Comparison of ENCODE assay signal across 7 mouse cellular contexts in the genomic region with DNA sequence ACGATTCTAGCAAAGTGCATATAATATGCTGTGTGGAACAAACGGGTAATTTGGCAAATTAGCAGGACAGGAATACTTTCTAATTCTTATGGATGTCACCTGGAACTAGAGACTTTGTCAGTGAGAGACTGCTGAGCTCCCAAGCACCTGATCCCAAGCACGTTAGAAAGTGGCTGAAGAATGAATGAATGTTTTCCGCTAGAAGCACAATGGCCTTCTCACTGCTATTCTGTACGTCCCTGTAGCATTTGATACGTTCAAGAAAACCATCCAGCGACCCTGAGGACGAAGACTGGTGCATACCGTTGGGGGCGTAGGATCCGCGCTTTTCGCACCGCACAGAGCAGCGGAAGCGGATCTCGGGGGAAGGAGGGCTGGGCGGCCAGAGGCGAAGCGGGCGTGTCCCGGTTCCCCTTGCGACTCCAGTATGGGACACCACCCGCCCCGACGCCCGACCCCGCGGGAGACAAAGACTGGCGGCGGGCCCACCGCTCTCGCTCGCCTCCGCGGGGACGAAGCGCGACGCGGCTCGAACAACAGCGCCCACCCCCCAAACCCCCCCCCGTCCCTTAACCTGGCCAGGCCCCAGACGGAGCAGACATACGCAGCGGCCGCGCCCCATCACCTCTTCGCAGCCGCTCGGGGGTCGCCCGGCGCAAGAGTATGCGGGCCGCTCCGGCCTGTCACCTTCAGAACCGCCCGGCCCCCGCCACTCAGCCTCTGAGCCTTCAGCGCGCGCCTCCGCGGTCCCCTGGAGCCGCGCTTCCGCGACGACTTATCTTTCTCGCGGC. TPM values are rescaled to one million over a fixed set of nuclear protein-coding genes. Genes with fewer than 3 reads are reported as not detected.
DNase-seq lines count a peak whose midpoint lies in the region; ATAC-seq and TF ChIP-seq lines count a peak whose summit lies in the region.

No protein-coding gene starts in this region.

- intact Hi-C loops in left cerebral cortex, postnatal 4 days (cut with DNase I) = no loop called here

- DNase-seq in MEL (ENCODE audit: low read depth, low spot score) = peak; percentile 72
- DNase-seq in brain, embryonic 14.5 days (ENCODE audit: low read depth) = peak; percentile 51
- DNase-seq in hindbrain, embryonic 10.5 days (ENCODE audit: low spot score) = peak; percentile 57
- DNase-seq in left cerebral cortex, postnatal 4 days = peak; percentile 55
- peak; percentile 39 to 40 for DNase-seq in spleen, adult 18-20 months

- no peak for TF ChIP-seq RAD21 in MEL (IDR thresholded peaks at IDR 0.05; ENCODE audit: low read depth, low read length)

- H3K9ac ChIP-seq in MEL (ENCODE audit: control insufficient read depth, low read depth, low read length, poor library complexity, severe bottlenecking) = peak overlapping the region; percentile 85
- H3K9ac ChIP-seq in forebrain, embryonic 12.5 days = peak overlapping the region; percentile 90

- H3K4me2 ChIP-seq in forebrain, embryonic 12.5 days = peak overlapping the region; percentile 80

- TF ChIP-seq POLR2A in MEL (IDR thresholded peaks at IDR 0.05; ENCODE audit: control insufficient read depth in 1 of 2, insufficient read depth in 1 of 2, low read depth in 1 of 2, low read length in 2 of 2, poor library complexity in 1 of 2) = 0 out of 4 replicates have a peak, but pooled peaks of 1 of the 2 experiments have one; percentile 93
- TF ChIP-seq POLR2A in brain, embryonic 14.5 days (IDR thresholded peaks at IDR 0.05; ENCODE audit: borderline replicate concordance, extremely low read depth, insufficient read depth, insufficient read length, poor library complexity, severe bottlenecking) = no peak

- ATAC-seq in forebrain, embryonic 12.5 days (ENCODE audit: low FRiP score) = peak; percentile 76
- peak; percentile 41 for ATAC-seq in megakaryocyte-erythroid progenitor cell, adult 5-6 weeks (replicated peaks; ENCODE audit: low FRiP score, low TSS enrichment, poor library complexity, severe bottlenecking)

- no peak for TF ChIP-seq CTCF in MEL (IDR thresholded peaks at IDR 0.05 in 2 of 3, conservative IDR thresholded peaks at IDR 0.05 in 1 of 3; ENCODE audit: control insufficient read depth in 1 of 3, insufficient read depth in 1 of 3, low read depth in 2 of 3, low read length in 3 of 3, poor library complexity in 1 of 3, severe bottlenecking in 1 of 3)
- TF ChIP-seq CTCF in brain, embryonic 14.5 days (IDR thresholded peaks at IDR 0.05; ENCODE audit: borderline replicate concordance, extremely low read depth, insufficient read depth, insufficient read length) = no peak

- H3K27me3 ChIP-seq in MEL (ENCODE audit: control insufficient read depth in 1 of 2, insufficient read depth in 2 of 2, low read length in 2 of 2) = no peaks in the 10 kb centered on the region
- no peaks in the 10 kb centered on the region for H3K27me3 ChIP-seq in forebrain, embryonic 12.5 days
- H3K27me3 ChIP-seq in hindbrain, embryonic 10.5 days (ENCODE audit: insufficient read depth, poor library complexity, severe bottlenecking) = no peaks in the 10 kb centered on the region

- peak overlapping the region; percentile 57; the same call in 1 of the 2 replicates for H3K27ac ChIP-seq in MEL (ENCODE audit: control insufficient read depth, low read depth, low read length)
- H3K27ac ChIP-seq in forebrain, embryonic 12.5 days = peak overlapping the region; percentile 91
- H3K27ac ChIP-seq in hindbrain, embryonic 10.5 days = peak overlapping the region; percentile 96

- peaks cover 5 to 27% of the 10 kb centered on the region in 2 experiments for H3K4me1 ChIP-seq in MEL (ENCODE audit: control insufficient read depth in 1 of 2, insufficient read depth in 2 of 2, low read length in 2 of 2)
- H3K4me1 ChIP-seq in forebrain, embryonic 12.5 days = peaks cover 49% of the 10 kb centered on the region
- H3K4me1 ChIP-seq in hindbrain, embryonic 10.5 days (replicated peaks) = peaks cover 56% of the 10 kb centered on the region

- WGBS in forebrain, embryonic 12.5 days = 2% methylated on average over 65 of the region's 73 CpGs
- WGBS in hindbrain, embryonic 10.5 days = 1% methylated on average over 70 of the region's 73 CpGs

- TF ChIP-seq EP300 in MEL (IDR thresholded peaks at IDR 0.05; ENCODE audit: low read depth in 1 of 2, low read length in 2 of 2) = no peak

- H3K9me3 ChIP-seq in MEL (replicated peaks; ENCODE audit: insufficient read depth, low read length) = no peaks in the 10 kb centered on the region
- no peaks in the 10 kb centered on the region for H3K9me3 ChIP-seq in forebrain, embryonic 12.5 days
- no peaks in the 10 kb centered on the region for H3K9me3 ChIP-seq in hindbrain, embryonic 10.5 days

- peaks cover 0 to 17% of the 10 kb centered on the region in 2 experiments; a peak in 2 of 4 replicates for H3K36me3 ChIP-seq in MEL (ENCODE audit: control insufficient read depth in 1 of 2, insufficient read depth in 2 of 2, low read length in 2 of 2)
- H3K36me3 ChIP-seq in forebrain, embryonic 12.5 days (replicated peaks) = peaks cover 3% of the 10 kb centered on the region; the same call in 1 of the 2 replicates
- peaks cover 21% of the 10 kb centered on the region for H3K36me3 ChIP-seq in hindbrain, embryonic 10.5 days

- H3K4me3 ChIP-seq in MEL (ENCODE audit: control insufficient read depth in 1 of 2, insufficient read depth in 1 of 2, low read depth in 2 of 2, low read length in 2 of 2) = peak overlapping the region; percentile 54 to 88
- peak overlapping the region; percentile 85 for H3K4me3 ChIP-seq in forebrain, embryonic 12.5 days (replicated peaks)
- H3K4me3 ChIP-seq in hindbrain, embryonic 10.5 days = peak overlapping the region; percentile 93

- H3K79me2 ChIP-seq in MEL (ENCODE audit: control insufficient read depth, insufficient read depth, low read length, poor library complexity) = peaks cover 53% of the 10 kb centered on the region

TF ChIP-seq in MEL, 35 proteins besides CTCF, POLR2A, EP300 and RAD21 (continues in another document):
- no peak for TF ChIP-seq JUND (IDR thresholded peaks at IDR 0.05; ENCODE audit: low read depth, low read length)
- no peak for TF ChIP-seq CHD1 (IDR thresholded peaks at IDR 0.05; ENCODE audit: low read depth, low read length)
- TF ChIP-seq USF2 (IDR thresholded peaks at IDR 0.05; ENCODE audit: borderline replicate concordance in 1 of 2, insufficient read depth in 1 of 2, low read depth in 1 of 2, low read length in 2 of 2) = no peak
- no peak for TF ChIP-seq KAT2A (conservative IDR thresholded peaks at IDR 0.05; ENCODE audit: low read depth, low read length)
- no peak for TF ChIP-seq MAFK (IDR thresholded peaks at IDR 0.05; ENCODE audit: borderline replicate concordance, low read depth, low read length)
- no peak for TF ChIP-seq GABPA (IDR thresholded peaks at IDR 0.05; ENCODE audit: low read depth, low read length)
- no peak for TF ChIP-seq RCOR1 (IDR thresholded peaks at IDR 0.05; ENCODE audit: low read depth, low read length)
- TF ChIP-seq GATA1 (IDR thresholded peaks at IDR 0.05; ENCODE audit: low read depth, low read length) = no peak

RNA-seq across cellular contexts. Expression of a gene that starts 0.5 kb away (rescaled TPM):
- total RNA-seq in MEL (2012; rRNA removed) = 18.6 and 19.1 TPM in 2 replicates
- 10 to 100 TPM in 1 of 2 experiments, not detected in 1; 40.8 TPM for polyA plus RNA-seq in MEL (2012; ENCODE audit: insufficient read depth in 1 of 2, insufficient read length in 2 of 2, low read depth in 1 of 2, low replicate concordance in 2 of 2, missing spikeins in 1 of 2)
- 94.8 and 102 TPM in 2 replicates for polyA plus RNA-seq in brain, embryonic 14.5 days (2012; rRNA removed)
- polyA plus RNA-seq in forebrain, embryonic 12.5 days (2016; fragmentation: Nextera tagmentation; extraction: Ambion mirVana) = 73.5 and 74.3 TPM in 2 replicates
- polyA plus RNA-seq in hindbrain, embryonic 10.5 days (2016; fragmentation: Nextera tagmentation; extraction: Ambion mirVana) = 73.8 and 74.3 TPM in 2 replicates
- 10 to 100 TPM; 83.1 to 87.6 TPM for total RNA-seq in left cerebral cortex, postnatal 4 days (2021)
- total RNA-seq in megakaryocyte-erythroid progenitor cell, adult 5-6 weeks (2014; fragmentation: Nextera tagmentation) = 83.6 and 114 TPM in 2 replicates
- total RNA-seq in megakaryocyte-erythroid progenitor cell, adult 5-6 weeks (2017) = 28.8 and 37.5 TPM in 2 replicates

RNA-seq across cellular contexts. Expression of a gene that starts 22.9 kb away (rescaled TPM):
- total RNA-seq in MEL (2012; rRNA removed) = 3.9 and 4.0 TPM in 2 replicates
- polyA plus RNA-seq in MEL (2012; ENCODE audit: insufficient read depth in 1 of 2, insufficient read length in 2 of 2, low read depth in 1 of 2, low replicate concordance in 2 of 2, missing spikeins in 1 of 2) = 1 to 10 TPM in 1 of 2 experiments, not detected in 1; 2.7 TPM
- 0.42 and 0.43 TPM in 2 replicates for polyA plus RNA-seq in brain, embryonic 14.5 days (2012; rRNA removed)
- 1.1 and 1.6 TPM in 2 replicates for polyA plus RNA-seq in forebrain, embryonic 12.5 days (2016; fragmentation: Nextera tagmentation; extraction: Ambion mirVana)
- 0.80 and 1.6 TPM in 2 replicates for polyA plus RNA-seq in hindbrain, embryonic 10.5 days (2016; fragmentation: Nextera tagmentation; extraction: Ambion mirVana)
- total RNA-seq in left cerebral cortex, postnatal 4 days (2021) = 1 to 10 TPM in 1 of 2 experiments, under 1 TPM in 1; 0.74 to 1.1 TPM
- 0.47 and 0.79 TPM in 2 replicates for total RNA-seq in megakaryocyte-erythroid progenitor cell, adult 5-6 weeks (2014; fragmentation: Nextera tagmentation)
- 3.3 and 6.2 TPM in 2 replicates for total RNA-seq in megakaryocyte-erythroid progenitor cell, adult 5-6 weeks (2017)

RNA-seq across cellular contexts. Expression of a gene that starts 22.9 kb away (rescaled TPM):
- 8.4 and 9.2 TPM in 2 replicates for total RNA-seq in MEL (2012; rRNA removed)
- 10 to 100 TPM in 1 of 2 experiments, not detected in 1; 10.3 TPM for polyA plus RNA-seq in MEL (2012; ENCODE audit: insufficient read depth in 1 of 2, insufficient read length in 2 of 2, low read depth in 1 of 2, low replicate concordance in 2 of 2, missing spikeins in 1 of 2)
- polyA plus RNA-seq in brain, embryonic 14.5 days (2012; rRNA removed) = 17.3 and 18.7 TPM in 2 replicates
- polyA plus RNA-seq in forebrain, embryonic 12.5 days (2016; fragmentation: Nextera tagmentation; extraction: Ambion mirVana) = 16.7 and 16.9 TPM in 2 replicates
- polyA plus RNA-seq in hindbrain, embryonic 10.5 days (2016; fragmentation: Nextera tagmentation; extraction: Ambion mirVana) = 14.3 and 15.5 TPM in 2 replicates
- 10 to 100 TPM; 14.1 to 15.5 TPM for total RNA-seq in left cerebral cortex, postnatal 4 days (2021)
- total RNA-seq in megakaryocyte-erythroid progenitor cell, adult 5-6 weeks (2014; fragmentation: Nextera tagmentation) = 5.4 and 13.0 TPM in 2 replicates
- total RNA-seq in megakaryocyte-erythroid progenitor cell, adult 5-6 weeks (2017) = 5.2 and 6.9 TPM in 2 replicates

RNA-seq across cellular contexts. Expression of a gene that starts 54.3 kb away (rescaled TPM):
- total RNA-seq in MEL (2012; rRNA removed) = 21.1 and 24.6 TPM in 2 replicates
- polyA plus RNA-seq in MEL (2012; ENCODE audit: insufficient read depth in 1 of 2, insufficient read length in 2 of 2, low read depth in 1 of 2, low replicate concordance in 2 of 2, missing spikeins in 1 of 2) = 100 to 1,000 TPM in 1 of 2 experiments, 10 to 100 TPM in 1; 78.0 to 106 TPM
- polyA plus RNA-seq in brain, embryonic 14.5 days (2012; rRNA removed) = 68.3 and 85.0 TPM in 2 replicates
- 77.3 and 84.0 TPM in 2 replicates for polyA plus RNA-seq in forebrain, embryonic 12.5 days (2016; fragmentation: Nextera tagmentation; extraction: Ambion mirVana)
- 99.1 and 105 TPM in 2 replicates for polyA plus RNA-seq in hindbrain, embryonic 10.5 days (2016; fragmentation: Nextera tagmentation; extraction: Ambion mirVana)
- total RNA-seq in left cerebral cortex, postnatal 4 days (2021) = 10 to 100 TPM; 75.6 to 85.4 TPM
- total RNA-seq in megakaryocyte-erythroid progenitor cell, adult 5-6 weeks (2014; fragmentation: Nextera tagmentation) = 118 and 132 TPM in 2 replicates
- 15.6 and 34.7 TPM in 2 replicates for total RNA-seq in megakaryocyte-erythroid progenitor cell, adult 5-6 weeks (2017)

Comparison
In these comparisons a context has a peak if more than half of its experiments do, and no peak if none do; other contexts are left out.
1. Peak in every context shown above with its lines: DNase-seq, ATAC-seq, H3K4me3 ChIP-seq and H3K27ac ChIP-seq.